Mouse (Mus musculus) spleen, postnatal 10 days (tissue): ENCODE data around the gene Duox1.
"Not testable (repeated sequence)": the region's sequence is repeated elsewhere in the genome, so short reads cannot be mapped to it uniquely, and the experiment has no call there.

Experiments
- DNase-seq, 2 experiments: peaks; one replicate each; pipeline ENCODE4 v3.0.0; 2021 to 2022; ENCODE audit warnings: low spot score in 2 of 2

Duox1 gene

GRCm38 (mm10) chr2:122374666-122375331 lies 59.3 kb downstream of the Duox1 start:
- no peak for DNase-seq

GRCm38 (mm10) chr2:122375391-122375991 lies 60.0 kb downstream of the Duox1 start:
- DNase-seq: peak; percentile 89 to 92

GRCm38 (mm10) chr2:122376041-122376561 lies 60.6 kb downstream of the Duox1 start:
- peak in 1 of 2 experiments; percentile 64 for DNase-seq

GRCm38 (mm10) chr2:122377215-122377674 lies 61.8 kb downstream of the Duox1 start:
- peak; percentile 98 to 99 for DNase-seq

- DNase-seq: peak; percentile 79 to 81
Measured at GRCm38 (mm10) chr2:122377751-122378246, 62.3 kb downstream of the Duox1 start.

GRCm38 (mm10) chr2:122378421-122379291 lies 63.2 kb downstream of the Duox1 start:
- no peak for DNase-seq

GRCm38 (mm10) chr2:122379292-122379650 lies 63.8 kb downstream of the Duox1 start:
- DNase-seq: no peak

- DNase-seq: peak in 1 of 2 experiments; percentile 61
Measured at GRCm38 (mm10) chr2:122380768-122381311, 65.4 kb downstream of the Duox1 start.

GRCm38 (mm10) chr2:122381329-122382103 lies 66.0 kb downstream of the Duox1 start:
- no peak for DNase-seq

- DNase-seq: no peak
Measured at GRCm38 (mm10) chr2:122382121-122382520, 66.6 kb downstream of the Duox1 start.

GRCm38 (mm10) chr2:122385095-122385494 lies 69.6 kb downstream of the Duox1 start:
- no peak for DNase-seq

GRCm38 (mm10) chr2:122387135-122387534 lies 71.7 kb downstream of the Duox1 start:
- DNase-seq: not testable (repeated sequence)

- no peak for DNase-seq
Measured at GRCm38 (mm10) chr2:122396150-122396549, 80.7 kb downstream of the Duox1 start.
